Mouse (Mus musculus) limb, embryonic 13.5 days (tissue): ENCODE data around the gene Nfya. TPM values are rescaled to one million over a fixed set of nuclear protein-coding genes. Genes with fewer than 3 reads are reported as not detected.

Experiments
- ATAC-seq: fragments of 200-750 bp; cut with Nextera tagmentation; 2 replicates; pipeline ENCODE4 v1.8.0; 2017; ENCODE audit warnings: low read depth, moderate number of reproducible peaks, moderate TSS enrichment; ENCODE audit not compliant: low FRiP score
- H3K27ac ChIP-seq: fragments of 300-500 bp; sonication (generic); 2 replicates; pipeline ENCODE4 v1.5.1; 2015; ENCODE audit warnings: inconsistent platforms, mild to moderate bottlenecking, moderate library complexity
- H3K27me3 ChIP-seq: fragments of 300-500 bp; sonication (generic); 2 replicates; pipeline ENCODE4 v1.6.1; 2015; ENCODE audit warnings: mild to moderate bottlenecking, inconsistent platforms
- H3K36me3 ChIP-seq: fragments of 300-500 bp; sonication (generic); 2 replicates; pipeline ENCODE4 v1.6.1; 2015; ENCODE audit warnings: inconsistent platforms, mild to moderate bottlenecking, moderate library complexity
- H3K4me1 ChIP-seq: fragments of 300-500 bp; sonication (generic); 2 replicates; pipeline ENCODE4 v1.6.1; 2015; ENCODE audit warnings: inconsistent platforms
- H3K4me2 ChIP-seq: fragments of 300-500 bp; sonication (generic); replicated peaks from 2 replicates; pipeline ENCODE4 v1.6.1; 2015; ENCODE audit warnings: inconsistent platforms, mild to moderate bottlenecking, moderate library complexity
- H3K4me3 ChIP-seq: fragments of 300-500 bp; sonication (generic); 2 replicates; pipeline ENCODE4 v1.5.1; 2015; ENCODE audit warnings: moderate library complexity, mild to moderate bottlenecking, inconsistent platforms
- H3K9ac ChIP-seq: fragments of 300-500 bp; sonication (generic); 2 replicates; pipeline ENCODE4 v1.6.1; 2015; ENCODE audit warnings: mild to moderate bottlenecking, inconsistent platforms
- H3K9me3 ChIP-seq: fragments of 300-500 bp; sonication (generic); 2 replicates; pipeline ENCODE4 v1.6.1; 2016; ENCODE audit warnings: inconsistent platforms
- WGBS: fragments of 180-500 bp; shearing (Covaris S2); methylation state at CpG from one replicate; pipeline ENCODE4 v1.1.7; 2015; 5-methylcytosine and 5-hydroxymethylcytosine counted together
- polyA plus RNA-seq: library from polyadenylated mRNA; unstranded; fragments of >200 nt; fragmentation: Nextera tagmentation; extraction: Ambion mirVana; gene quantifications from 2 replicates; pipeline ENCODE4 v1.2.1, GENCODE M21; 2015

Nfya gene
- polyA plus RNA-seq, 1 experiment from 2014 or later = 16.7 TPM

DNA sequence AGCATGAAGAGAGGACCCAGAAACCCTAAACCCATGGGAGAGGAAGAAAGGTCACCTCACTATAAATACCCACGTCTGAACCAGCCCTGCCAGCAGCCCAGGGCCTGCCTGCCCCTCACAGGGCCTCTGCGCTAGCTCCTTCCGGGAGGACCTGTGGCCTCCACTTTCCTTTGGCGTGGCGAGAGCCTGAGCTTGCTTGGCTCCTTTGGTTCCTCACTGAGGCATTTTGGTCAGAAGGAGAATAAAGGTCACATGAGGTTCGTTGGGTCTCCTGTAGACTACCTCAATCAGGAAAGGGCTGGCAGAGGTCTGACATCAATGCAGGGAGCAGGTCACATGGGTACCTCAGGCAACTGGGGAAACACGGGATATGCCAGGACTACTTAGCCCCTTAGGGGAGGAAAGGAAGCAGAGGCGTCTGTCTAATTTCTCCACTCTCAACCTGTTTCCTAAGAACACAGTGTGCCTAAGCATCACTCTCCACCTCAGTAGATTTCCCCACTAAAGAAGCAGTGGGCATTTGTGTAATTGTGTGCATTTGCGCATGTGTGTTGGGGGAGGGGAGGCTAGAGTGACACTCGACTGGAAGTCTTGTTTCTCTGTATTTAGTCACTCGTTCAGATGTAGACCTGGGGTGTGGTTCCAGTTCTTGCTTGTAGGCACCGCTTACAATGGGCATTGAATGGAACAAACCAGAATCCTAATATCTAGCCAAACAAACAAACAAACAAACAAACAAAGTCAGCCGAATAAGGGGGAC lies 17.5 kb upstream of the Nfya start:
- Histone ChIP-seq H3K4me2 (no peak overlapping the region), H3K36me3 (no peaks in the 10 kb centered on the region), H3K9ac (peak overlapping the region; percentile 31), H3K27ac (peak overlapping the region; percentile 22; the same call in 1 of the 2 replicates), H3K4me1 (peaks cover 34% of the 10 kb centered on the region), H3K9me3 (no peaks in the 10 kb centered on the region), H3K4me3 (no peak overlapping the region), H3K27me3 (no peaks in the 10 kb centered on the region)
- ATAC-seq = 0 out of 2 replicates have a peak, but pooled peaks have one; percentile 24
- WGBS = 59% methylated on average over 13 of the region's 13 CpGs

DNA sequence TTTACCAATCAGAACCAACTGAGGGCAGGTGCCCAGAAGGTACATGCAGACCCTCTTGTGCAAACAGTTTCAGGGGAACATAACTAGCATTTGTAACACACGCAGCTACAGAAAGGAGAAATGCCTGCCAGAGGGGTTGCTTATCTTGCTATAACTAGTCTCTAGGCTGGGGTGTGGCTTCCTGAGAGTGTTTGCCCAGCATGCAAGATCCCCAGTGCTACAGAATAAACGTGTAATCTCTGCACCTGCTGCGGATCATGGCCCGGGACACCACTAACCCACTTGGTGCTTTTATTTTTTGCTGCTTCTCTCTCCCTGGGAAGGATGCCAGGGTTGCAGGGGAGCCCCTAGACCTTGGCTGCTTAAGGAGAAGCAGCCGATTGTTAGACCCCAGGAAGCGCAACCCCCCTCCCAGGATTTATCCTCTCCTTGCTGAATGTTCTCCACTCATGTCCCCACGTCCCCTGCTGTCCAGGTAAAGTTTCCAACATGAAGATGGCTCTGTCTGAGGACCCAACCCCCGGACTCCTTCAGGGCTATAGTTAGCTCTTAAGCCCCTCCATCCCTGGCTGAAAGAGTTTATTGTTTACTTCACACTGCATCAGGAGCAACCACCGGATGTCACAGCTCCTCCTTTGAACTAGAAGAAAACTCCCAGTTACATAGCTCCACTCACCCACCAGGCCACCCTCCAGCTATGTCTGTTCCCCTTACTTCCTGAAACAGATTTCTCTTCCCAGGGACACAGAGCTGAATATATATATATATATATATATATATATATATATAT lies 16.3 kb upstream of the Nfya start:
- Histone ChIP-seq H3K9ac (no peak overlapping the region), H3K36me3 (no peaks in the 10 kb centered on the region), H3K4me2 (no peak overlapping the region), H3K9me3 (no peaks in the 10 kb centered on the region), H3K4me1 (peaks cover 34% of the 10 kb centered on the region), H3K4me3 (no peak overlapping the region), H3K27me3 (no peaks in the 10 kb centered on the region), H3K27ac (peak overlapping the region; percentile 22; the same call in 1 of the 2 replicates)
- 33% methylated on average over 9 of the region's 9 CpGs for WGBS
- ATAC-seq = no peak

GRCm38 (mm10) chr17:48424237-48424636 lies 14.5 kb upstream of the Nfya start:
- Histone ChIP-seq H3K9ac (no peak overlapping the region), H3K36me3 (0 out of 2 replicates have a peak, but pooled peaks cover under 1% of the 10 kb centered on the region), H3K4me1 (peaks cover 30% of the 10 kb centered on the region), H3K27me3 (no peaks in the 10 kb centered on the region), H3K4me3 (no peak overlapping the region), H3K4me2 (no peak overlapping the region), H3K9me3 (no peaks in the 10 kb centered on the region), H3K27ac (no peak overlapping the region)
- WGBS = 82% methylated on average over 9 of the region's 9 CpGs
- no peak for ATAC-seq

GRCm38 (mm10) chr17:48419571-48419970 lies 9.9 kb upstream of the Nfya start:
- H3K4me1 ChIP-seq = no peaks in the 10 kb centered on the region
- ATAC-seq = no peak
- H3K27me3 ChIP-seq = no peaks in the 10 kb centered on the region
- H3K36me3 ChIP-seq = peaks cover 35% of the 10 kb centered on the region
- WGBS = 55% methylated on average over 2 of the region's 2 CpGs
- no peaks in the 10 kb centered on the region for H3K9me3 ChIP-seq
- H3K4me2 ChIP-seq = no peak overlapping the region
- H3K9ac ChIP-seq = no peak overlapping the region
- no peak overlapping the region for H3K4me3 ChIP-seq
- no peak overlapping the region for H3K27ac ChIP-seq

DNA sequence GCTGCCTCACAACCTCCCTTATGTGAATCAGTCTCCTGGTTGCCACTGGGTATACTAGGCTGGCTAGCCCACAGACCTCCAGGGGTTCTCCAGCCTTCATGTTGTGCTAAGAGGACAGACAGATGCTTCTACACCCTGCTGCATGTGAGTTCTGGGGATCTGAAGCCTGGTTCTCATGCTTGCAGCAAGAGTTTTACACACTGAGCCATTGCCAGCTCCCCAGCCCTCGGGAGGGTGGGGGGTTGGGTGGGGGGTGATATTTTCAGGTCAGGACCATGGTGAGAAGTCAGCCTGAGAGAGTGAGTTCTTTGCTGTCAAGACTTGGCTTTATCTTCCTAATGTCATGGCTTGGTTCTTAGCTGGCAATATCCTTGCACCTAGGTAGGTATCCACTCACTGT lies 9.1 kb upstream of the Nfya start:
- no peak for ATAC-seq

DNA sequence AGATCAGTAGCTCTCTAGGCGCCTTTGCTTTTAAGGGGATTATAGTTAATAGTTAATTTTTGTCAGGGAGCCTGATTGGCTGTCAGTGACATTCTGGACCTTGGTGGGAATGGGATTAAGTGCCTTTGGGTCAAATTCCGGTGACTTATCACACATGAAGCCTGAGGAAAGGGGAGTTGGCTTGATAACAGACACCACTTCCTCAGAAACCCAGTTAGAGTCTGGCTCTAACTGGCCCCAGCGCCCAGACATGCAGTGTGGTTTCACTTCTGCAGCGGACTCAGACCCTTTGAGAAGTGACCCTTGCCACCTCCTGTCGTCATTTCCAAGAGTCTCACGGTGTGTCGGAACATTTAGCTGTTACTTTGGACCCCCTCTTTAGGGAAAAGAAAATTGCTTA lies 8.5 kb upstream of the Nfya start:
- H3K27me3 ChIP-seq = no peaks in the 10 kb centered on the region
- H3K27ac ChIP-seq = no peak overlapping the region
- H3K4me2 ChIP-seq = no peak overlapping the region
- no peak overlapping the region for H3K4me3 ChIP-seq
- H3K9me3 ChIP-seq = no peaks in the 10 kb centered on the region
- WGBS = 84% methylated on average over 7 of the region's 7 CpGs
- H3K9ac ChIP-seq = no peak overlapping the region
- ATAC-seq = no peak
- H3K4me1 ChIP-seq = no peaks in the 10 kb centered on the region
- peaks cover 46% of the 10 kb centered on the region for H3K36me3 ChIP-seq

More for the DNA sequence above, 9.1 kb upstream of the Nfya start:
- Histone ChIP-seq H3K4me2 (no peak overlapping the region), H3K27ac (no peak overlapping the region), H3K4me1 (no peaks in the 10 kb centered on the region), H3K9ac (no peak overlapping the region), H3K27me3 (no peaks in the 10 kb centered on the region), H3K4me3 (no peak overlapping the region), H3K9me3 (no peaks in the 10 kb centered on the region), H3K36me3 (peaks cover 41% of the 10 kb centered on the region)
- WGBS = 90% methylated on average over 1 of the region's 1 CpGs

GRCm38 (mm10) chr17:48417521-48417920 lies 7.8 kb upstream of the Nfya start:
- Histone ChIP-seq H3K9ac (no peak overlapping the region), H3K27me3 (no peaks in the 10 kb centered on the region), H3K9me3 (no peaks in the 10 kb centered on the region), H3K36me3 (peaks cover 50% of the 10 kb centered on the region), H3K4me1 (no peaks in the 10 kb centered on the region), H3K4me3 (no peak overlapping the region), H3K27ac (no peak overlapping the region), H3K4me2 (no peak overlapping the region)
- no peak for ATAC-seq
- 87% methylated on average over 6 of the region's 6 CpGs for WGBS

DNA sequence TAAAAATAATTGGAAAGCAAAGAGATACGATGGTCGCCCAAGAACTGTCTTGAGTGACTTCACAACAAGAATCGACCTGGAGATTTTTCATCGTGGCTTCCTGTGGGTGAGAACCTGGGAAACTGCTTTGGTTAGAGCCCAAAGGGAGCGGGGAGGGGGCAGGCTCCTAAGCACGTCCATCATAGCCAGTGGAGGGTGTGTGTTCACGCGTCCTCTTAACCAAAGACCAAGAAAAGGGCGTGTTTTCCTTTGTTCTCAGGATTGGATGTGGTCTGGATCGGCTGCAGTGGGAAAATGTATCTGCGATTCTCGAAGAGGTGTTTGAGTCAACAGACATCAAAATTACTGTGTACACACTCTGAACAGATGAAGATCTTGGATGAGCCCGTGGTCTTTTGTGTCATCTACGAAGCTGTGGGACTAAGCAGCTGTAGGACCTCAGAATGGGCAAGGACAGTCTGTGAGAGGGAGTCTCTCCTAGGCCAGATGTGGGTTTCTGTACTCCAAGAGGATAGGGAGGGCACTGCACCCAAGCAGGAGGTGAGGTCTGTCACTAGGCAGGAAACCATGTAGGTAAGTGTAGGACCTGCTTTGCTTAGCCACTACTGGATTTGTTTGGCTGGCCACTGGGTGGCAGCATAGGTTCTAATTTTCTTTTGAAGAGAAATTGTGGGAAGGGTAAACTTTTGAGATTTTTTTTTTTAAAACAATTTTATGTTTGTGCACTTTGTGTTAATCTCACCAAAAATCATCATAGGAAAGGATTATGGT lies 6.9 kb upstream of the Nfya start:
- Histone ChIP-seq H3K27ac (no peak overlapping the region), H3K4me3 (no peak overlapping the region), H3K9ac (no peak overlapping the region), H3K27me3 (no peaks in the 10 kb centered on the region), H3K36me3 (peaks cover 56% of the 10 kb centered on the region), H3K4me2 (no peak overlapping the region), H3K9me3 (no peaks in the 10 kb centered on the region), H3K4me1 (peaks cover 7% of the 10 kb centered on the region)
- ATAC-seq = 0 out of 2 replicates have a peak, but pooled peaks have one; percentile 57
- 90% methylated on average over 14 of the region's 14 CpGs for WGBS

DNA sequence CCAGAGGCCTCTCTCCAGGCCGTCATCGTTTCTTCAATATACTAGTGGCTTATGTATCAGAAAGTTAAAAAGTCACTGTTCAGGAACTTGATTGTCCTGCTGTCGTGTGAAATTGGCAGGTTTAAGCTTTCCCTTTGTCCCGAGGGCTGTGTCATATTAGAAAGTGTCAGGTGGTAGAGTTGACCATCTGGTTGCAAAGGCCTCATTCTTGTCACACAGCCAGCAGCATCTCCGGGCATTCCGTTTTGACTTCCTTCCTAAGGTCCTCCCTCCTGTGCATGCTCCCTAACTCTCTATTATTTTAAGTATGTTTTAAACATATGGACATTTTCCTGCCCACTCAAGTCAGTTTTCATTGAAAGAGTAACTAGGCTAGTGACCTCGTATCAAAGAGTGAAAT lies 6.3 kb upstream of the Nfya start:
- 77% methylated on average over 7 of the region's 7 CpGs for WGBS
- Histone ChIP-seq H3K4me3 (no peak overlapping the region), H3K9me3 (no peaks in the 10 kb centered on the region), H3K36me3 (peaks cover 56% of the 10 kb centered on the region), H3K27ac (no peak overlapping the region), H3K4me2 (no peak overlapping the region), H3K27me3 (no peaks in the 10 kb centered on the region), H3K4me1 (peaks cover 13% of the 10 kb centered on the region), H3K9ac (no peak overlapping the region)
- ATAC-seq = no peak

- Histone ChIP-seq H3K4me2 (peak overlapping the region; percentile 78), H3K27me3 (no peaks in the 10 kb centered on the region), H3K27ac (peak overlapping the region; percentile 99), H3K4me1 (peaks cover 31% of the 10 kb centered on the region), H3K9me3 (no peaks in the 10 kb centered on the region), H3K9ac (peak overlapping the region; percentile 85), H3K4me3 (peak overlapping the region; percentile 87), H3K36me3 (peaks cover 37% of the 10 kb centered on the region)
- WGBS = 54% methylated on average over 8 of the region's 8 CpGs
- no peak for ATAC-seq
Measured at GRCm38 (mm10) chr17:48411241-48411640, 1.5 kb upstream of the Nfya start.

DNA sequence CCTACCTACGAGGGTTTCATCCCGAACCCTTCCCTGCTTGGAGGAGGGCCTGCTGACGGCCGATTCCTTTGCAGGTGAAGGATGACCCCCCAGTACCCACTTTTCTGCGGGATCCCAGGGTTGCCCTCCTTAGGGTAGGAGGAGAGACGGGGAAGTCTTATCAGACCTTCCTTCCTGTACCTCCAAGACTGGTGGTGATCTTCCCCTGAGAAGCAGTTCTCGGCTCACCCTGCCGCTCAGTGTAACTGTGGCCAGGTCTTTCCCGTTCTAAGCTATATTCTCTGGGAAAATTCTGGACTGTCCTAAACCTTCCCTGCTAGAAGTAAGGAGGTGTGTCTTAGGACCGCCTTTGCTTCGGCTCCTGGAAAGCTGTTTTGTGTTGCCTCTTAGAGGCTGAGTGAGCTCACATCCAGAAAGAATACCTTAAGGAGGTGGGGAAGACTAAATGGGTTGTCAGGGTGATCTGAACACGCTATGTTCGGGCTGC lies 636 bp upstream of the Nfya start:
- H3K4me2 ChIP-seq = peak overlapping the region; percentile 78
- peak overlapping the region; percentile 87 for H3K4me3 ChIP-seq
- WGBS = 0% methylated on average over 13 of the region's 13 CpGs
- H3K36me3 ChIP-seq = peaks cover 28% of the 10 kb centered on the region
- H3K9ac ChIP-seq = peak overlapping the region; percentile 85
- H3K27ac ChIP-seq = peak overlapping the region; percentile 99
- H3K4me1 ChIP-seq = peaks cover 31% of the 10 kb centered on the region
- H3K27me3 ChIP-seq = no peaks in the 10 kb centered on the region
- peak; percentile 5 for ATAC-seq
- no peaks in the 10 kb centered on the region for H3K9me3 ChIP-seq
